Mouse (Mus musculus): ENCODE measurements around the gene Zfp974.
"Not testable (repeated sequence)": the region's sequence is repeated elsewhere in the genome, so short reads cannot be mapped to it uniquely, and the experiment has no call there.

Gene Zfp974

DNA sequence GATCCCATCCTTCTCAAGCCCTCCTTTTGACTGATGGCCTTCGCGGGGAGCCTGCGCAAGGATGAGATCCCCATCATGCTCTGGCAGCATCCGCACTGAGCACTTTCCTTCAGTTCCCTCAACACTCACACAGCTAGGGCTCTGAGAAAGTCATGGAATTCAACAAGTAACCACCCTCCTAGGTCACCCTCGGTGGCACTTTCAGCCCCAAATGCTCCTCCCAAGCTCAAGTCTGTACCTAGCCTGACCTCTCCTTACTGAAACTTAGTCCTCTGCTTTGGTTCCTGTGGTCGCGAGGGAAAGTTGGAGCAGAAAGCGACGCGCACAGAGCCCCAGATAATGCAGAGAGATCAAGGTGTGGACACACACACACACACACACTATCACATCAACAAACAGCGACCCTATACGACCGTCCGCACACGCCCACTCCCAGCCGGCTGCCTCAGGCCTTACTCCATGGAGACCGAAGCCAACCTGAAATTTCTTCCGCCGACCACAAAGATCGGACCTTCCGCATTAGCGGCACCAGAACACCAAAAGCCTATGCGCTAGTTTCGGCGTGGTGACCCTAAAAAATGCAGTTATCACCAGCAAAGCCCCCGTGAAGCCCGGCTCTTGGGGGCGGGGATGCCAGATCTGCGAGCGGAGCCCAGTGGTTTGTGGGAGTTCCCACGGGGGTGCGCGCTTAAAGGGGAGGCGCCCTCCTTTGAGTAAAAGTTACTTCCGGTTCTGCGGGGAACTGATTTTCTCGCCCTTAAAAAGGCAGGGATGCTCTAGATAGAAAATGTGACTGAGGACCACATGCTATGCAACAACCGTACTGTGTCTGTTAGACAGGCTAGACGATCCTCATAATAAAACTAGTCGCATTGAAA is at the start of gene Zfp974:
TSS of gene Zfp974 (minus strand) at position 643 of the 878 bp plus-strand sequence.
- peak; percentile 55 to 72 for DNase-seq (ENCODE audit: low spot score in 2 of 2)

GRCm38 (mm10) chr7:27949451-27949850 is 20.2 kb upstream of the Zfp974 start:
- DNase-seq (ENCODE audit: low spot score in 2 of 2), result not testable (repeated sequence)

DNA sequence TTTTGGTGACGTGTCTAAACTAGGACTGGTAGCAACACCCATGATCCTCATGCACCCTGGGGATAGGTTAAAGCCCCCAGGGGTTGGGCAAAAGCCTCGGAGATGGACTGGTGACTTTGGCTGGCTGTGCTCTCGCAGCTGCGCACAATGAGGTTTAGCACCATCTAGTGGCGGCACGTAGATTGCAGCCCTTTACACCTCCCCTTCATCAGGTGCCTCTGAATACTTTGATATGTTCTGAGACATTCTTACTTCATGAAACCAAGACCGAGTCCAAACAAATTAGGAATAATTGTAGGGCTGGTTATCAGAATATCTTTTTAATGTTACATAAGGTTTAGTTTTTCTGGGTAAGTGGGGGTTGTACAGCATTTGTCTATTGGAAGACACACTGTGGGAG is 12.6 kb upstream of the Zfp974 start:
- peak; percentile 33 to 49 for DNase-seq (ENCODE audit: low spot score in 2 of 2)

DNA sequence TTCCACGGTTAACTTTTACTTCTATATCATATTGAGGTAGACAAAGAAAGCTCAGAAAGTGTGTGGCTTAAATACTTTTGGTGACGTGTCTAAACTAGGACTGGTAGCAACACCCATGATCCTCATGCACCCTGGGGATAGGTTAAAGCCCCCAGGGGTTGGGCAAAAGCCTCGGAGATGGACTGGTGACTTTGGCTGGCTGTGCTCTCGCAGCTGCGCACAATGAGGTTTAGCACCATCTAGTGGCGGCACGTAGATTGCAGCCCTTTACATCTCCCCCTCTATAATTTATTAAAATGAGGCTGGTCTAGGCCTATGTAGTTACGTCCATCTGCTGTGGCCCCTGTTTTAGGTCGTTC is 4.5 kb upstream of the Zfp974 start:
- not testable (repeated sequence) for DNase-seq (ENCODE audit: low spot score in 2 of 2)

GRCm38 (mm10) chr7:27933050-27933799 is 4.0 kb upstream of the Zfp974 start:
- no peak for DNase-seq (ENCODE audit: low spot score in 2 of 2)

DNA sequence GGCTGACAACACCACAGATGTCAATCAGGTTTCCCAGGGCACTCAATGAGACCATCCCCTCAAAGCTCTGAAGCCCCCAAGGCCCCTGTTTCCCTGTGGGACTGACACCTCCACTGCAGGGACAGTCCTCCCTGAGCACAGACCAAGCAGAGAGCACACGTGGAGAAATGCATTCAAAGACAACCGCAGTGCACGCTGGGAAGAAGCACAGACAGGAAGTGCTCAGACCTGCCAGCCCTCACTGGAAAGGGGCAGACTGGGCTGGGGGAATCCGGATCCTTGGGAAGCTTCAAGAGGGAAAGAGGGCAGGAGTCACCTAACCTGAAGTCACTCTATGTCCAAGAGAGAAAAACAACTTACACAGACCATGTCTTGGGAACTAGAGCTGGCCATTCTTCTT is 2.2 kb downstream of the Zfp974 start:
- DNase-seq (ENCODE audit: low spot score in 2 of 2), result not testable (repeated sequence)

DNA sequence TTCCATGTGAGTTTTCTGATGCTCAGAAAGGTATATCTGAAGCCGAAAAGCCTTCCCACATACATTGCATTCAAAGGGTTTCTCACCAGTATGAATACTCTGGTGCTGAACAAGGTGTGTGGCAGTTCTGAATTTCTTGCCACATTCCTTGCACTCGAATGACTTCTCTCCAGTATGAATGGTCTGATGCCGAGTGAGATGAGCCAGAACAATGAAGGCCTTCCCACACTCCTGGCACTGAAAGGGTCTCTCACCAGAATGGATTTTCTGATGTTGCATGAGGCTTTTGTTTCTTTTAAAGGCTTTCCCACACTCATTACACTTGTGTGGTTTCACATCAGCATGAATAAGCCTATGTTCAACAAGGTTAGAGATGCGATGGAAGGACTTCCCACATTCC is 18.3 kb downstream of the Zfp974 start:
- not testable (repeated sequence) for DNase-seq (ENCODE audit: low spot score in 2 of 2)

DNA sequence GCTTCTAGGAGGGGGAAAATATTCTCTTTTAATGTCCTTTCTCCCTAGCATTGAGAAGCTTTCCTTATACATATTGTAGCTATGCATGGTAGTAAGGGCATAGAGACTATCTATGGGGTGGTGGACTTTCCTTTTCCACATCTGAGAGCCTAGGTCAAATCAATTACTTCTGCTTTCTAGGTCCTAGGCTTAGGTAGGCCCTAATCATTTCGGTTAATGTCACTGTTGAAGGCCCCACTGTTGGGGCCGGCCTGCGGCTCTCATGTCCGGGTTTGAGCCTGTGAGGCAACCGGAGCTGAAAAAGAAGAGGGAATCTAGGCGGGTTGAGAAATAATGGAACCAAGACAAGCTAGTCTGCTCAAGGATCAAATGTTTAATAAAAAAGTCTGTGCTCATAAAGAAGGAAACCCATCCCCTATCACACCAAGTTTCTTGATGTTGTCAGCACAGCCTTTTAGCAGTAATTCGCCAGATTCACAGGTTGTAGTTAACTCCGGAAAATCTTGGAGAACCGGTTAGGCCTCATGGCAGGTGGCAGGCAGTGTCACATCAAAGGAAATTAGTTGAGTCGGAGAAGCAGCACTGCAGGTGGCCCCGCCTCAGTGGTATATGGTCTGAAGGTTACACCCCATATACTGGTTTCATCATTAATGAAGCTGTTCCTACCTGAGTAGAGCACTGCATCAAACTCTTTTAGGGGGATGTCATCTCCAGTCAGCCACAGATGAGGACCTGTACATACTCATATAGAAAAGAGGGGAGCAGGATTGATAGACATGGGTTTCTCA is 24.0 kb downstream of the Zfp974 start:
- DNase-seq (ENCODE audit: low spot score in 2 of 2), result no peak

GRCm38 (mm10) chr7:27900601-27901000 is 28.7 kb downstream of the Zfp974 start:
- DNase-seq (ENCODE audit: low spot score in 2 of 2), result no peak

DNA sequence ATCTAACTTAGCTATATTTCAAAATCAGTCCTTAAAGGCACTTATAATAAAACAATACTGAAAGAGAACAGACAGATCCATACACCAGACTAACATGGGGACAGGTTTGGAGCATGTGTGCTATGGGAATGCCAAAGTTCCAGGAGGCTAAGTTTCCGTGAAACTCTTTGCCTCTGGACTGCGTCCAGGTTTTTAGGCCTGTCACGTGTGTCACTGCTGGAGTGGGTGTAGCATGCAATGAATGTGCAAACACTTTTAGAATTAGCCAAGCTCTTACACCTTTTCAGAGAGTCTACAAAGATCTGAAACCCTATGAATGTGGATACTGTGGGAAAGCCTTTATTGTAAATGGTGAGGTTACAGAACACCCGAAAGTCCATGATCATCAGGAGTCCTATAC is 47.5 kb downstream of the Zfp974 start:
- no peak for DNase-seq (ENCODE audit: low spot score in 2 of 2)

DNA sequence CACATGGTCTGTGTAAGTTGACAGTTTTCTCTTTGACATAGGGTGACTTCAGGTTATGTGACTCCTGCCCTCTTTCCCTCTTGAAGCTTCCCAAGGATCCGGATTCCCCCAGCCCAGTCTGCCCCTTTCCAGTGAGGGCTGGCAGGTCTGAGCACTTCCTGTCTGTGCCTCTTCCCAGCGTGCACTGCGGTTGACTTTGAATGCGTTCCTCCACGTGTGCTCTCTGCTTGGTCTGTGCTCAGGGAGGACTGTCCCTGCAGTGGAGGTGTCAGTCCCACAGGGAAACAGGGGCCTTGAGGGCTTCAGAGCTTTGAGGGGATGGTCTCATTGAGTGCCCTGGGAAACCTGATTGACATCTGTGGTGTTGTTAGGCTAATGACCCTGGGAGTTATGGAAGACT is 66.7 kb downstream of the Zfp974 start:
- not testable (repeated sequence) for DNase-seq (ENCODE audit: low spot score in 2 of 2)

DNA sequence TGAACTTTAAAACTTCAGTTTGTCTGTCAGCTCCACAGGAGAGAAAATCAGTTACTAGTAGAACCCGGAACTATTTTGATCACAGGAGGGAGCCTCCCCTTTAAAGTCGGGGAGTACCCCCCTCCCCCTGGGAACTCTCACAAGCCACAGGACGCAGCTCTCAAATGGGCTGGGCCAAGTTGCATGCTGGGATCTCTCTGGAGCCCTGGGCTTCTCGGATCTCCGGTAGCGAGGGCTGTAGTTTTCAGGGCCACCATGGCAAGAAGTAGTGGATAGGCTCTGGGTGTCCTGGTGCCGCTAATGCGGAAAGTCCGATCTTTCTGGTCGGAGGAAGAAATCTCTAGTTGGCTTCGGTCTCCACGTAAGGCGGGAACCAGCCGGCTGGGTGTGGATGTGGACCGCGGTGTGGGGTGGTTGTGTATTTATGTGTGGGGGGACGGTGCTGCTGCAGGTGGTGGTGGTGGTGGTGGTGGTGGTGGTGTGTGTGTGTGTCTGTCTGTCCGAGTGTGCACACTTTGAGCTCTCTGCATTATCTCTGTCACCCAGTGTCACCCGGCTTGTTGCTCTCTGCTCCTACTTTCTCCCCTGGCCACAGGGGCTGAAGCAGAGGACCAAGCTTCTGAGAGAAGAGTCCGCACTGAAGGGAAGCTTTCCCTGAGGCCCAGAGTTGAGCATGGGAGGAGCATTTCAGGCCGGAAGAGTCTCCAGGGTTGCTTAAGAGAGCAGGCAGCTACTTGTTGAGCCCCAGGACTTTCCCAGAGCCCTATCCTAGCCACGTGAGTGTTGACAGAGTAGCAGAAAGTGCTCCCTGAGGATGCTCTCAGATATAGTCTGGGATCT is 68.6 kb downstream of the Zfp974 start:
- DNase-seq (ENCODE audit: low spot score in 2 of 2), result peak; percentile 27 to 56

GRCm38 (mm10) chr7:27859301-27860251 is 69.7 kb downstream of the Zfp974 start:
- DNase-seq (ENCODE audit: low spot score in 2 of 2), result no peak
